Mouse (Mus musculus) spleen, postnatal 14 days (tissue): Measurements from ENCODE around the gene Gdap2.

Source experiments
- DNase-seq, 2 experiments: peaks; one replicate each; pipeline ENCODE4 v3.0.0; 2021 to 2022; ENCODE audit warnings: low spot score in 2 of 2

Gene Gdap2

GRCm38 (mm10) chr3:100246286-100246825, 84.2 kb downstream of the Gdap2 start:
- no peak for DNase-seq
